Mouse (Mus musculus): ENCODE results near the gene Gm21913. TPM values are rescaled to one million over a fixed set of nuclear protein-coding genes. Genes with fewer than 3 reads are reported as not detected.

The Gm21913 gene
- polyA plus RNA-seq (2012) = not detected in 2 replicates

GRCm38 (mm10) chrY:74623596-74623995 is at the start of gene Gm21913:
Gm21913 (plus strand) TSS chrY:74623896.

Other genes starting within 250 kb of the Gm21913 start
- not detected in 2 replicates for gene Gm29110, start 153.4 kb upstream of the Gm21913 start, polyA plus RNA-seq (2012)